Mouse (Mus musculus) bone marrow, adult 2 months (tissue): ENCODE data around the gene Smim17. TPM values are rescaled to one million over a fixed set of nuclear protein-coding genes. Genes with fewer than 3 reads are reported as not detected.

Experiments
- H3K27ac ChIP-seq: fragments of 200-500 bp; 2 replicates; pipeline ENCODE4 v1.5.1; 2012; ENCODE audit warnings: low read depth, mild to moderate bottlenecking, control low read depth, inconsistent platforms, low read length; ENCODE audit not compliant: control insufficient read depth, poor library complexity, insufficient read depth
- H3K4me1 ChIP-seq: fragments of 200-500 bp; 2 replicates; pipeline ENCODE4 v1.6.1; 2011; ENCODE audit warnings: low read length; ENCODE audit not compliant: control insufficient read depth, insufficient read depth
- H3K4me3 ChIP-seq: fragments of 200-500 bp; replicated peaks from 2 replicates; pipeline ENCODE3; 2011; ENCODE audit warnings: mild to moderate bottlenecking, low read depth, low read length, control low read depth; ENCODE audit not compliant: control insufficient read depth
- CTCF ChIP-seq: fragments of 200-500 bp; IDR thresholded peaks from 2 replicates; pipeline ENCODE4 v1.5.1; 2011; ENCODE audit warnings: low read length, control low read depth; ENCODE audit not compliant: control insufficient read depth, insufficient read depth
- POLR2A ChIP-seq: fragments of 200-500 bp; IDR thresholded peaks from 2 replicates; pipeline ENCODE4 v1.6.1; 2011; ENCODE audit warnings: low read depth, mild to moderate bottlenecking, control low read depth, low read length, borderline replicate concordance; ENCODE audit not compliant: control insufficient read depth
- WGBS: fragments of 180-500 bp; shearing (Covaris S2); methylation state at CpG from one replicate; pipeline ENCODE4 v1.1.7; 2018; 5-methylcytosine and 5-hydroxymethylcytosine counted together
- polyA plus RNA-seq: library from polyadenylated mRNA; stranded (reverse); fragments of >200 nt; gene quantifications from 2 replicates; pipeline ENCODE4 v1.2.4, GENCODE M21; 2011; ENCODE audit warnings: low replicate concordance; ENCODE audit not compliant: missing spikeins, insufficient read depth, insufficient read length

Gene Smim17
- not detected in 2 replicates for polyA plus RNA-seq

DNA sequence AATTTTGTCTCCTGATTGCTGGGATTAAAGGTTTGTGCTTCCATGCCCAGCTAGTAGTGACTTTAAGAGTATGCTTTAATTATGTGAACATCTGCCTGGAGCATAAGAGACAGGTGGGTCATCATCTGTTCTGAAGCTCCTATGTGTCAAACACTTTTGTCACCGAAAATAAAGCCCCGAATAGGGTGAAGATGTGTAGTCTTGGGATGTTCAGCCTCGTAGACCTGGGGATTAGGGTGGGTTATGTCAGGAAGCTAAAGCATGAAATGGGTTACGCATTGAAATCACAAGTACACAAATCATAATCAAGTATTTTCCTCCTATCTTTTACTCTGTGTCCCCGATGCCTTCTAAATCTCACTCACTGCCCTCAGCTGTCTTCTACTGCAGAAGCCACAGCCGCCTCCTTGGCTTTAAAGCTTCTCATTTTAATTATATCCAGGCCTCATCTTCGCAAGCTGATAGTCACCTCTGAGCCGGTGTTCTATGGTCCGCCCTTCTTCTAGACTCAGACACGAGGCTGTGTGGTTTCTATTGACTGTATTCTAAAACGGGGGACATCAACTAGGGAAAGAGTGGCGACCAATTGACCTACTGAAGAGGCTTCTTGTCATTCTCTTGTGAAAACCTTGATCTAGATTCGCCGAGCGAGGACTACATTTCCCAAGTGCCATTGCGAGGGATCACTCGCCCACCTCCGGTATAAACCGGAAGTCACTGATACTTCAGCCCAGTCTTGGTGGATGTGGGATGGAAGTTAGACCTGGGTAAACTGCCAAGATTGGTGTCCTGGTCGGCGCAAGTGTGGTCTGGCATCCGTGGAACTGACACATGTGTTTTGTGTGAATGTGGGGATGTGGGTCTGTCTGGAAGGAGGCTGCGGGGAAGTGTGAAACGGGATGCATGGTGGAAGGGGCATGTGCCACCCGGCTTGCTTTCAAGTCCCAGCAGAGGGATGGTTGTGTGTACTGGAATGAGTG is at the start of gene Smim17:
Gene Smim17, plus strand, starts transcription at position 720 of the 980 bp plus-strand sequence.
- Histone ChIP-seq H3K4me3 (peak within 1 kb of the TSS; percentile 87), H3K27ac (no peak within 1 kb of the TSS), H3K4me1 (no peaks in the 10 kb centered on the region; the same call in 1 of the 2 replicates)
- no peak for TF ChIP-seq CTCF
- TF ChIP-seq POLR2A, result no peak
- 27% methylated on average over 25 of the region's 25 CpGs for WGBS

- Histone ChIP-seq H3K27ac (no peak overlapping the region), H3K4me1 (no peaks in the 10 kb centered on the region; the same call in 1 of the 2 replicates), H3K4me3 (no peak overlapping the region)
- TF ChIP-seq POLR2A, result no peak
- TF ChIP-seq CTCF, result no peak
- WGBS, result 60% methylated on average over 2 of the region's 2 CpGs
Measured at GRCm38 (mm10) chr7:6358121-6358520, 40.4 kb upstream of the Smim17 start.

GRCm38 (mm10) chr7:6358937-6359590 is 39.5 kb upstream of the Smim17 start:
- Histone ChIP-seq H3K4me1 (no peaks in the 10 kb centered on the region; the same call in 1 of the 2 replicates), H3K27ac (no peak overlapping the region), H3K4me3 (no peak overlapping the region)
- 57% methylated on average over 10 of the region's 10 CpGs for WGBS
- TF ChIP-seq CTCF (0 out of 2 replicates have a peak, but pooled peaks have one; percentile 6), POLR2A (no peak)

- Histone ChIP-seq H3K4me1 (no peaks in the 10 kb centered on the region; the same call in 1 of the 2 replicates), H3K4me3 (no peak overlapping the region), H3K27ac (no peak overlapping the region)
- 40% methylated on average over 9 of the region's 9 CpGs for WGBS
- no peak for TF ChIP-seq CTCF
- no peak for TF ChIP-seq POLR2A
Measured at GRCm38 (mm10) chr7:6360477-6361060, 37.9 kb upstream of the Smim17 start.

DNA sequence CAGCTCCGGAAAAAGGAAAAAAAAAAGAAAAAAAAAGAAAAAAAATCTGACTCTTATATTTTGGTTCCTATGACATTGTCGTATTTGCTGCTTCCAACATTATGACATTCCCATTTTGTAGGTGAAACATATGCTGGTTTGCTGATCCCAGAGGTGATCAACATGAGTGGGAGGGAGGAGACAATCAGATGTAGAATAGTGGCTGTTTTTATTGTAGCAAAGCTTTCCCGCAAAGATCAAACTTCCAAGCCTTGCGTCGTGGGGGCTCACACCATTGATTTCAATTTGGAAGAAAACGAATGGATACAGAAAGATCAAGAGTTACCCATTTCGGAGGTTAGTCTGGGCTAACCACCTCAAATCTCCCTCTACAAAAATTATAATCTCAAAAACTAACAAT is 36.8 kb upstream of the Smim17 start:
- Histone ChIP-seq H3K27ac (no peak overlapping the region), H3K4me3 (no peak overlapping the region), H3K4me1 (no peaks in the 10 kb centered on the region; the same call in 1 of the 2 replicates)
- TF ChIP-seq CTCF, result no peak
- no peak for TF ChIP-seq POLR2A
- WGBS, result 26% methylated on average over 7 of the region's 7 CpGs

GRCm38 (mm10) chr7:6362268-6363046 is 36.1 kb upstream of the Smim17 start:
- no peak overlapping the region for H3K27ac ChIP-seq
- no peaks in the 10 kb centered on the region; the same call in 1 of the 2 replicates for H3K4me1 ChIP-seq
- WGBS, result under 1% methylated on average over 38 of the region's 38 CpGs
- TF ChIP-seq CTCF, result no peak
- TF ChIP-seq POLR2A, result no peak
- H3K4me3 ChIP-seq, result peak overlapping the region; percentile 73

DNA sequence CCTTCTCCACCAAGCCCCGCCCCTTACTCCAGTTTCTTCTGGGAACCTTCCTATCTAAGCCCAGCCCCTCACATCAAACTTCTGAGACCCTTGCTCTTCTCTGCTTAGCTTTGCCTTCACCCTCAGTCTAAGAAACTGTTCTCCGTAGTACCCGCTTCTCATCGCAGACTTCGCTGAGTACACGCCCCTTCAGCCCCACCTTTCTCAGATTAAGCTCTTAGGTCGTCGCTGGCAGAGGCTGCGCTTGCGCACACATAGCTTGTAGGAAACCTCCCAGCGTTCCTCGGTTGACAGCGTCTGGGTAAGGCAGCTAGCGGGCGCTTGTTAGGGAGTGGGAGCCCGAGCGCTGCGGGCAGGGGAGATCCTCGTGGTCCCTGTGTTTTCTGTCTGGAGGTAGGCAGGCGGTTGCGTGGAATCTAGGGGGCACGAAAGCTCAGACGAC is 35.4 kb upstream of the Smim17 start, which contains the start of gene Zfp78:
Gene Zfp78, plus strand, starts transcription at position 234 of the 442 bp plus-strand sequence.
- Histone ChIP-seq H3K27ac (peak within 1 kb of the TSS; percentile 35), H3K4me1 (no peaks in the 10 kb centered on the region; the same call in 1 of the 2 replicates), H3K4me3 (peak within 1 kb of the TSS; percentile 73)
- WGBS, result under 1% methylated on average over 23 of the region's 23 CpGs
- peak; percentile 26; the same call in 1 of the 2 replicates for TF ChIP-seq POLR2A
- no peak for TF ChIP-seq CTCF
